Mouse (Mus musculus) left cerebral cortex, adult 6 months (tissue): ENCODE results near the gene Anapc11. TPM values are rescaled to one million over a fixed set of nuclear protein-coding genes. Genes with fewer than 3 reads are reported as not detected.

Source experiments
- long read RNA-seq, 2 experiments: library from polyadenylated mRNA; unstranded; transcript quantifications; one replicate each; pipeline ENCODE4 v2.0.0; 2019 to 2020
- polyA plus RNA-seq: library from polyadenylated mRNA; unstranded; fragments of <200 nt; fragmentation: Nextera tagmentation; gene quantifications from 2 replicates; pipeline ENCODE4 v1.2.3, GENCODE M21; 2021

The Anapc11 gene
- polyA plus RNA-seq, result 76.6 and 229 TPM in 2 replicates
- long read RNA-seq, experiment 1, transcript Anapc11-202 (3 exons, 962 nt), result major isoform, 35 of 66 reads
- long read RNA-seq, experiment 1, transcript Anapc11-201 (3 exons, 3,229 nt), result minor isoform, 28 of 66 reads
- long read RNA-seq, experiment 1, partial matches to known transcripts, result 1 of 66 reads
- long read RNA-seq, experiment 1, other reads (novel, unspliced or antisense), result 2 of 66 reads
- long read RNA-seq, experiment 2, transcript Anapc11-201 (3 exons, 3,229 nt), result minor isoform, 26 of 60 reads
- long read RNA-seq, experiment 2, transcript Anapc11-202 (3 exons, 962 nt), result major isoform, 28 of 60 reads
- long read RNA-seq, experiment 2, partial matches to known transcripts, result 2 of 60 reads
- long read RNA-seq, experiment 2, other reads (novel, unspliced or antisense), result 4 of 60 reads

DNA sequence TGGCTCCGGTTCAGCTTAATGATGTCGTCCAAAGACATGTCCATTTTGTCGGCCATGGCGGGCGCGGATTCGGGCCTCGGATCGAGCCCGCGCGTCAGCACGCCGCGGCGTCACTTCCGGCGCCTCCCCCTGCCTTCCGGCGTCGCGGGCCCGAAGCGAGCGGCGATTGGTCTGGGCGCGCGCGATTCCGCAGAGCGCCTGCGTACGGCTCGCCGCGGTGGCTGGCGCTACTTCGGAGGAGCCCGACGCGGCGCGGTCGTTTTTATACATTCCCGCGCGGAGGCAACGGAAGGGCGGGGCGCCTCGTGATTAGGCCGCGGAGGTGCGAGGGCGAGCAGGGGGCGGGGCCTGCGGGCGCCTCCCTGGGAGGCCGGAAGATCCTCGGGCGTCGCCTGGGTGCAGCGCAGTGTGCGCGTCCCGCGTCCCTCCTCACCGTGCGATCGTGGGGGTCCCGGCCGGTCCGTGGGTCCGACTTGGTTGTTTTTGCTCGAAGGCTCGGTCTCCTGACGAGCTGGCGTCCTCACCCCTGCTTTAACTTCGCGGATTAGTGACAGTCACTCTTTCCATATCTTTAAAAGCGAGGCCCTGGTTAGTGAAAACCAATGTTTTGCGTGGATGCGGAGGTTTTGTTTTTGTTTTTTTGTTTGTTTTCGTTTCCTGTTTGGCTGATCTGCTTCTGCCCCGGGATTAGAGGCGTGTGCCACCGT, at the start of gene Anapc11, which contains the start of gene Alyref:
Gene Anapc11, plus strand, starts transcription at position 139 of the 707 bp plus-strand sequence.
Gene Alyref, minus strand, starts transcription at position 83 of the 707 bp plus-strand sequence.

DNA sequence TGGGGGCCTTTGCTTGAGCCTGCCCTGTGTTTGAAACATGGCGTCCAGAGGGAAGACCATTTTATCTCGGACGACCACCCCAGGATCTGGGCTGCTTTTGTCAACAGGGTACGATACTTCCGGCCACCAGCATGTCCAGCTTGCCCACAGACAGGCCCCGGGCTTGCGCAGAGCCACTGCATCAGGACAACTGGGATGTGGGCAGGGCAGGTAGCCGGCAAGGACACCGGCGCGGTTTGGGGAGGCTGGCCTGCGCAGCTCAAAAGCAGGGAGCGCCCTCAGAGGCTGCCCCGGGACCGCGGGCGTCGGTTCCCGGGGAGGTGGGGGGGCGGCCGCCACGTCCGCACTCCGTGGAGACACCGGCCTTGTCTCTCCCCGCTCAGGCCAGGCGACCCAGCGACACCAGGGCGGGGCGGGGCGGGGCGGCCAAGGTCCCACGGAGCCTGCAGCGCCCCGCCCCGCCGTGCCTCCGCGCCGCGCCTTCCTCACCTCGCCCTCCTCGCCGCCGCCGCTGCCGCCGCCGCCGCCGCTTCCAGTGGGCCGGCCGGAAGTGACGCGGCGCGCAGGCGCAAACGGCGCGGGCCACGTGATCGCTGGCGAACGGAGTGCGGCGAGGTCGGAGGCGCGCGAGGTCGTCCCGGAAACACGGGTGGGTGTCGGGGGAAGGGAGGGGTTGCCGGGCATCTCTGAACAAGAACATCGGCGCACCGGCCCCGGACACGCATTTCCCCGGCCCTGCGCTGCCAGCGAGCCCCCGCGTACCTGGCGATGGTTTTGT, 48.9 kb upstream of the Anapc11 start, which contains the start of gene Mcrip1:
Gene Mcrip1, minus strand, starts transcription at position 560 of the 778 bp plus-strand sequence.

GRCm38 (mm10) chr11:120550810-120551440, 47.3 kb upstream of the Anapc11 start, which contains the start of gene Ppp1r27:
TSS of gene Ppp1r27 (minus strand) at chr11:120551132.

DNA sequence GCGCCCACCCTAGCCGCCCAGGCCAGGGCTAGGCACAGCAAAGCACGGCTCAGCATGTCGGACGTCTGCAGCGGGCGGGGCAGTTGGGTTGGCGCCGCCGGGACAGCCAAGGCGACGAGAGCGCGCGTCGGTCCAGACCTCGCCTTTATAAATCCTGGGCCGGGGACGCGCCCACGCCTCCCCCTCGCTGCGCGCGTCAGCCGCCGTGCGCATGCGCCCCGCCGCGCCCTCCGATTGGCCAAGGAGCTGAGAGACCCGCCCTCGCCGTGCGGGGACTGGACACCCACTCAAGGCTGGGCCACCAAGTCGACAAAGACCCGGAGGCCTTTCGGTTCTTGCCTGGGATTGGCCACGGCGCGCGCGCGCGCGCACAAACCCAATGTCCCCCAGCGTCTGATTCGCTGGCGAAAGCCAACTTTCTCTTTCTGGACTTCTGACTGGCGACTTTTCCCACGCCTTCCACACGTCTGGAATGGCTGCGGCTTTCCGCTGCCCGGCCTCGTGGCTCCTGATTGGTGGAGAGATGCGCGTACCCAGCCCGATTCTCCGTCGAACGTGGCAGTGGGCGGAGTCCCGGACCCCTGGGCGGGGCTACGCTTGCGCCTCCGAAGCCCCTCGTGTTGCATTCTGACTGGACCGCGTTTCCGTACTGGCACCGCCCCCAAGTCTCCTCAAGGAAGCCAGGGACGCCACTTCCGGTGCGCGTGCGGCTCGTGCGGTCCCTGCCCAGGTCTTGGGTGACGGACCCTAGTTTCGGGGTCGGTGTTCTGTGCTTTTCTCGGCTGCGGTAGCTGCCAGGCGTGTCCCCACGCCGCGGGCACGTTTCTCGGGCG, 25.3 kb upstream of the Anapc11 start, which contains the start of gene P4hb:
Gene P4hb, minus strand, starts transcription at position 502 of the 833 bp plus-strand sequence.

DNA sequence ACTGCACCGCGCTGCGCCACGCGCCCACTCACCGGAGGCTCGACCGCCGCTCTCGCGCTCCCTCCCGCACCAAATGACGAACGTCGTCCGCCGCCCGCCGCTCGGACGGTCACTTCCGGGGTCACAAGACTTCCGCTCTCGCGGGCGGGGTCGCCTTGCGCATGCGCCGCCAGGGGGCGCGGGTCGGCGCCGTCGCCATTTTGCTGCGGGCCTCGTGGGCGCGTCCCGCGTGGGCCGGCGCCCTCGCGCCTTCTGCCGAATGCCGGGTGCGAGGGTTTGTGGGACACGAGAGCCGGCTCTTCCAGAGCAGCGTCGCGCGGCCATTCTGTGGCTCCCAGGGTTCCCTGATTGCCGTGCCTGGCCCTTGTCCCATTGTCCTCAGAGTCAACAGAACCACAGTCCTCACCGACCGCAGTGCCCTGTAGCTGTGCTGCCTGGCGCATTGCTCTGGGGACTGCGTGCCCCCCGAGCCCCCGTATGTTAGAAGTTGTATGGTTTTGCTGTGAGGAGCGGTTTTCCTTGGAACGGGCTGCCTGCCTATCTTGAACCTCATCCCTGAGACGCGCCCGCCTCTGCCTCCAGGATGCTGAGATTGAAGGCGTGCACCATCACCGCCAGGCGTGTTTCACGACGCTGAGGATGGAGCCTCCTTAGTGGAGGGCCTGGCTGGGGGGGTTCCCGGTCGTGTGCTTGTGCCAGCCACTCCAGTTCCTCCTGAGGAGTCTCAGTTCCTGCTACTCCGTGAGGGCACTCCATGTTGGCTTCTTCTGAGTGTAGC, 16.5 kb upstream of the Anapc11 start, which contains the start of gene Arhgdia:
Gene Arhgdia, minus strand, starts transcription at position 135 of the 778 bp plus-strand sequence.

DNA sequence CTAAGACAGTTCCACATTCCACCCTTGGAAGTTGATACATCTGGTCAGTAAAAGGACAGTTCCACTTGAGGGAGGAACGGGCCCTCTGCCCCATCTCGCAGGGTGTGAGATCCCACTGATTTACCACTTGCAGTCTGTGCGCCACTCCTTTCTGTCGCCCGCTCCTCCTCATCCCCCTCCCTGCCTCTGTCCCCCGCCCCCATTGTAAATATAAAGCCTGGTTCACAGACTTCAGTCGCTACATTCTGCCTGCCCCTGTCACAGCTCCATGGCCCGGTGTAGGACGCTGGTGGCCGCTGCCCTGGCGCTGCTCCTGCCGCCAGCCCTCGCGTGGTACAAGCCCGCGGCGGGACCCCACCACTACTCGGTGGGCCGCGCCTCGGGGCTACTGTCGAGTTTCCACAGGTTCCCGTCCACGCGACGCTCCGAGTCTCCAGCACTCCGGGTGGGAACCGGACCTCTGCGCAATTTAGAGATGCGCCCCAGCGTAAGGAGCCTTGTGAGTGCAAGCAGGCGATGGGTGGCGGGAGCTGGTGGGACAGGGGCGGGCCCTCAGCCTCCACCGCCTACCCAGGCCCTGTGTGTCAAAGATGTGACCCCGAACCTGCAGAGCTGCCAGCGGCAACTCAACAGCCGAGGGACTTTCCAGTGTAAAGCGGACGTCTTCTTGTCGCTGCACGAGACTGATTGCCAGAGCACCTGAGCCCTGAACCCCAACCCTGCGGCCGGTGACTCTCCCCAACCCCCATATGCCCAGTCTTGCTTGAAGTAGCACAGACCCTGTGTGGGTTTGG, 10.2 kb downstream of the Anapc11 start, which contains the start of gene Npb:
Gene Npb, plus strand, starts transcription at position 237 of the 794 bp plus-strand sequence.

DNA sequence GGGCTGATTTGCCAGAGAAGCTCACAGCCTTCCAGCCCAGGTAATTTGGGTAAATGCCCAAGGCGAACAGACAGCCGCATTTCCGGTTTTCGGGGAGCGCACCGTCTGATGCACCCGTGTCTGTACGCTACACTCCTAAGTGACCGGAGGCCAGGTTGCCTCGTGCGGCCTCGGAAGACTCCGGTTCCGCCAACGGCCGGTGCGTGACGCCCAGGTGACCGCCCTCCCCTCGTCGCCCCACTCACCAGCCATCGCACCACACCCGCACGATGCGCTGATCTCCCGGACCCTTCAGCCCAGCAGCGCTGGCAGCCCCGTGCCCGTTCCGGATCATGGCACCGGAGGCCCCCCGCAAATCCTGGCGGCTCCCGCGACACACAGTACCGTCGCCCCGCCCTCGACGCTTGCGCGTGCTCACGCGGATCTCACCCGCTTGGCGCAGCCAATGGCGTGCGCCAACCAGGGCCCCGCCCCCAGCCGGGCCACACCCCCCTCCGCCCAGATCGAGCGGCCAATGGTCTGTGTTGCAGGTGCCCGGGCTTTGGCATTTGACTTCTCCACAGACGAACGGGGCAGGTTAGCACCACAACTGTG, 19.4 kb downstream of the Anapc11 start, which contains the start of gene Pcyt2:
Gene Pcyt2, minus strand, starts transcription at position 418 of the 594 bp plus-strand sequence.

GRCm38 (mm10) chr11:120625152-120625775, 27.0 kb downstream of the Anapc11 start, which contains the start of gene Sirt7:
TSS of gene Sirt7 (minus strand) at chr11:120625240.

DNA sequence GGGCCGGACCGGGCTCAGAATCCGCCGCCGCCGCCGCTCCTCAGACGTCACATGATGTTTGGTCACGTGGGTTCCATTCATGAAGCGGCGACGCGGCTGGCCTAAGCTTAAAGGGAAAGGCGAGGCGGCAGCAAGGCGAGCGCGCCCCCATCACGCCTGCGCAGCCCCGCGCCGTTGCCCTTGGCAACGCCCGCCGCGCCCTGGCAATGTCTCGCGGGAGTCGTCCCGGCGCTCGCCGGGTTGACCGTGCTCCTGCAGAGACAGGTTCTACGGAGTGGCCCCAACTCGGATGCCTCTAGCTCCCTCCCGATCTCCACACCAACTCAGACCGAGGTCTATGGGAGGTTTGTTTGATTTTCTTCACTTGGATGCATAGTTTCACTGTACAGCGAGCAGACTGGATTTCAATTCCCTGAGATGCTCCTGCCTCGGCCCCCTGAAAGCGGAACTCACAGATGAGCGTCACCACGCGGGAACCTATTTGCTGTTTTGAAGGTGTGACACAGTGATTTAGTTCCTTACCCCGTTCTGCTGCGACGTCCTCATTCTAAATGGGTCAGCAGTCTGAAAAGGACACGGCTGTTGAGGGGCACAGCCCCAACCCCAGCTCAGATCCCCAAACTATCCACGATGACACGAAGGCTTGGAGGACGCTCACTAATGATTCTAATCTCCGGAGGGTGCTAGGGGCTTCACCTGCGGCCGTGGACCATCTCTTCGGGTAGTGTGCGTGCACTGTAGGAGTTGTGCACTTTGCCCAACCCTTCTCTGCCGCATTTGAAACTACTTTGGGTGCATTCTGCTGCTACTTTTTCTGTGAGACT, 35.5 kb downstream of the Anapc11 start, which contains the start of gene Mafg:
Gene Mafg, minus strand, starts transcription at position 81 of the 824 bp plus-strand sequence.

DNA sequence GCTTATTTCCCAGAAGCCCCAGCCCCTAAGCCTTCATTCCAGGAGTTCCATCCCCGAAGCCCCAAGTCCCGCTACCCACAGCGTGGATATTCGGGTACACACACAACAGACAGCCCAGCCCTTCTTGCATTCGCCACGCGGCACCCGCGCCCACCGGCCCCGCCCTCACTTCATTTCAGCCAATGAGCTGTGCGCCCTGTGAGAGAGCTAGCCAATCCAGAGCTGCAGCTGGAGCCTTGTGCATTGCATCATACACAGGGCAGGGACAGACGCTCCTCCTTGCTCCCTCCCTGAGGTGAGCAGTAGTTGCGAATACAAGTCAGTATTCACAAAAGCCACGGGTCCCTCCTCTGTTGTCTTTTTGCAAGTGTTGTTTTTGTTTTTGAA, 45.4 kb downstream of the Anapc11 start, which contains the start of gene Pycr1:
Gene Pycr1, minus strand, starts transcription at position 169 of the 387 bp plus-strand sequence.

GRCm38 (mm10) chr11:120648001-120648476, 49.8 kb downstream of the Anapc11 start, which contains the start of gene Myadml2:
TSS of gene Myadml2 (minus strand) at chr11:120648158.

Other genes with a start within 250 kb of the Anapc11 start
- gene Actg1, start 249.9 kb upstream of the Anapc11 start, polyA plus RNA-seq, result 2,011 and 2,306 TPM in 2 replicates
- 0.72 and 1.2 TPM in 2 replicates for gene Fscn2, start 236.9 kb upstream of the Anapc11 start, polyA plus RNA-seq
- gene Faap100, start 219.7 kb upstream of the Anapc11 start, polyA plus RNA-seq, result 6.8 and 7.3 TPM in 2 replicates
- gene Nploc4, start 160.7 kb upstream of the Anapc11 start, polyA plus RNA-seq, result 4.6 and 5.8 TPM in 2 replicates
- not detected in 2 replicates for gene Tspan10, start 155.8 kb upstream of the Anapc11 start, polyA plus RNA-seq
- gene Pde6g, start 144.9 kb upstream of the Anapc11 start, polyA plus RNA-seq, result 0.31 and 0.44 TPM in 2 replicates
- gene Oxld1, start 140.4 kb upstream of the Anapc11 start, polyA plus RNA-seq, result 33.4 and 35.5 TPM in 2 replicates
- gene Ccdc137, start 140.3 kb upstream of the Anapc11 start, polyA plus RNA-seq, result 26.0 and 30.0 TPM in 2 replicates
- gene Arl16, start 130.8 kb upstream of the Anapc11 start, polyA plus RNA-seq, result 72.4 and 90.6 TPM in 2 replicates
- gene Mrpl12, start 113.8 kb upstream of the Anapc11 start, polyA plus RNA-seq, result 113 and 125 TPM in 2 replicates
- gene Slc25a10, start 106.6 kb upstream of the Anapc11 start, polyA plus RNA-seq, result 13.9 and 14.7 TPM in 2 replicates
- 0.05 TPM in 1 of 2 replicates, not detected in the other for gene Gcgr, start 67.7 kb upstream of the Anapc11 start, polyA plus RNA-seq
- 231 and 232 TPM in 2 replicates for gene Mcrip1, start 48.7 kb upstream of the Anapc11 start, polyA plus RNA-seq
- not detected in 2 replicates for gene Ppp1r27, start 47.3 kb upstream of the Anapc11 start, polyA plus RNA-seq
- 99.2 and 113 TPM in 2 replicates for gene P4hb, start 25.2 kb upstream of the Anapc11 start, polyA plus RNA-seq
- 186 and 291 TPM in 2 replicates for gene Arhgdia, start 16.8 kb upstream of the Anapc11 start, polyA plus RNA-seq
- gene Alyref, start 56 bp upstream of the Anapc11 start, polyA plus RNA-seq, result 7.2 and 21.6 TPM in 2 replicates
- 0.61 and 0.85 TPM in 2 replicates for gene Npb, start 10.1 kb downstream of the Anapc11 start, polyA plus RNA-seq
- 109 and 110 TPM in 2 replicates for gene Pcyt2, start 19.5 kb downstream of the Anapc11 start, polyA plus RNA-seq
- 21.5 and 24.4 TPM in 2 replicates for gene Sirt7, start 26.8 kb downstream of the Anapc11 start, polyA plus RNA-seq
- 14.1 and 24.2 TPM in 2 replicates for gene Mafg, start 35.2 kb downstream of the Anapc11 start, polyA plus RNA-seq
- 4.4 and 5.1 TPM in 2 replicates for gene Pycr1, start 45.3 kb downstream of the Anapc11 start, polyA plus RNA-seq
- gene Myadml2, start 49.7 kb downstream of the Anapc11 start, polyA plus RNA-seq, result 7.4 and 9.6 TPM in 2 replicates
- 0.55 and 3.6 TPM in 2 replicates for gene Notum, start 62.8 kb downstream of the Anapc11 start, polyA plus RNA-seq
- gene Aspscr1, start 74.6 kb downstream of the Anapc11 start, polyA plus RNA-seq, result 48.4 and 50.7 TPM in 2 replicates
- gene Cenpx, start 115.3 kb downstream of the Anapc11 start, polyA plus RNA-seq, result 82.4 and 87.0 TPM in 2 replicates
- gene Lrrc45, start 115.5 kb downstream of the Anapc11 start, polyA plus RNA-seq, result 6.3 and 8.2 TPM in 2 replicates
- 38.2 and 40.8 TPM in 2 replicates for gene Rac3, start 123.0 kb downstream of the Anapc11 start, polyA plus RNA-seq
- gene Dcxr, start 128.9 kb downstream of the Anapc11 start, polyA plus RNA-seq, result 20.5 and 25.7 TPM in 2 replicates
- 2.0 and 2.1 TPM in 2 replicates for gene Cbr2, start 133.7 kb downstream of the Anapc11 start, polyA plus RNA-seq
- 0.18 and 1.9 TPM in 2 replicates for gene Hmga1b, start 164.4 kb downstream of the Anapc11 start, polyA plus RNA-seq
- gene Rfng, start 185.8 kb downstream of the Anapc11 start, polyA plus RNA-seq, result 29.8 and 56.0 TPM in 2 replicates
- 203 and 262 TPM in 2 replicates for gene Gps1, start 185.9 kb downstream of the Anapc11 start, polyA plus RNA-seq
- 32.0 and 44.3 TPM in 2 replicates for gene Dus1l, start 198.0 kb downstream of the Anapc11 start, polyA plus RNA-seq
- 25.3 and 31.9 TPM in 2 replicates for gene Fasn, start 226.1 kb downstream of the Anapc11 start, polyA plus RNA-seq